Mouse (Mus musculus) ES-Bruce4 (cell line): ENCODE measurements around the gene Zbtb24. TPM values are rescaled to one million over a fixed set of nuclear protein-coding genes. Genes with fewer than 3 reads are reported as not detected.
A peak's percentile ranks its signal among the peaks of the same experiment; 100 is the strongest.

Experiments
- H3K27ac ChIP-seq: 2 replicates; pipeline ENCODE4 v1.5.1; 2012; ENCODE audit warnings: low read length, inconsistent platforms; ENCODE audit not compliant: insufficient read depth
- H3K27me3 ChIP-seq: 2 replicates; pipeline ENCODE4 v1.6.1; 2012; ENCODE audit warnings: mild to moderate bottlenecking, low read length, inconsistent platforms; ENCODE audit not compliant: control insufficient read depth, poor library complexity, insufficient read depth, severe bottlenecking
- H3K36me3 ChIP-seq: 2 replicates; pipeline ENCODE4 v1.6.1; 2012; ENCODE audit warnings: inconsistent platforms, mild to moderate bottlenecking, low read length, moderate library complexity; ENCODE audit not compliant: control insufficient read depth, poor library complexity, insufficient read depth, severe bottlenecking
- H3K4me1 ChIP-seq: one replicate; pipeline ENCODE4 v1.8.1; 2011; ENCODE audit warnings: low read length; ENCODE audit not compliant: control insufficient read depth, insufficient read depth
- H3K4me3 ChIP-seq: 2 replicates; pipeline ENCODE4 v1.5.1; 2011; ENCODE audit warnings: low read depth, mild to moderate bottlenecking, low read length
- H3K9ac ChIP-seq: 2 replicates; pipeline ENCODE4 v1.6.1; 2012; ENCODE audit warnings: low read depth, mild to moderate bottlenecking, inconsistent platforms; ENCODE audit not compliant: poor library complexity, severe bottlenecking
- H3K9me3 ChIP-seq: replicated peaks from 2 replicates; pipeline ENCODE4 v1.6.1; 2012; ENCODE audit warnings: mild to moderate bottlenecking, low read length, inconsistent platforms; ENCODE audit not compliant: control insufficient read depth, poor library complexity, insufficient read depth, severe bottlenecking
- CTCF ChIP-seq: IDR thresholded peaks from one replicate; pipeline ENCODE4 v1.8.1; 2011; ENCODE audit warnings: low read depth, low read length
- EP300 ChIP-seq: IDR thresholded peaks from 2 replicates; pipeline ENCODE4 v1.6.1; 2011; ENCODE audit warnings: low read depth, low read length; ENCODE audit not compliant: insufficient read depth
- POLR2A ChIP-seq: IDR thresholded peaks from one replicate; pipeline ENCODE4 v1.8.1; 2011; ENCODE audit warnings: low read length; ENCODE audit not compliant: insufficient read depth
- polyA plus RNA-seq: library from polyadenylated mRNA; stranded (reverse); fragments of >200 nt; gene quantifications from 2 replicates; pipeline ENCODE4 v1.2.4, GENCODE M21; 2011; ENCODE audit warnings: low read depth; ENCODE audit not compliant: missing spikeins, insufficient read depth, insufficient read length

Gene Zbtb24
- polyA plus RNA-seq, 1 experiment = 13.7 TPM

- H3K4me1 ChIP-seq = peaks cover 9% of the 10 kb centered on the region
- H3K4me3 ChIP-seq = no peak overlapping the region
- no peak overlapping the region for H3K27ac ChIP-seq
- no peaks in the 10 kb centered on the region for H3K9me3 ChIP-seq
- H3K27me3 ChIP-seq = no peaks in the 10 kb centered on the region
- TF ChIP-seq EP300 (no peak), POLR2A (no peak), CTCF (no peak)
- H3K36me3 ChIP-seq = no peaks in the 10 kb centered on the region
- no peak overlapping the region for H3K9ac ChIP-seq
Observed at GRCm38 (mm10) chr10:41472962-41473481, 22.8 kb downstream of the Zbtb24 start.

DNA sequence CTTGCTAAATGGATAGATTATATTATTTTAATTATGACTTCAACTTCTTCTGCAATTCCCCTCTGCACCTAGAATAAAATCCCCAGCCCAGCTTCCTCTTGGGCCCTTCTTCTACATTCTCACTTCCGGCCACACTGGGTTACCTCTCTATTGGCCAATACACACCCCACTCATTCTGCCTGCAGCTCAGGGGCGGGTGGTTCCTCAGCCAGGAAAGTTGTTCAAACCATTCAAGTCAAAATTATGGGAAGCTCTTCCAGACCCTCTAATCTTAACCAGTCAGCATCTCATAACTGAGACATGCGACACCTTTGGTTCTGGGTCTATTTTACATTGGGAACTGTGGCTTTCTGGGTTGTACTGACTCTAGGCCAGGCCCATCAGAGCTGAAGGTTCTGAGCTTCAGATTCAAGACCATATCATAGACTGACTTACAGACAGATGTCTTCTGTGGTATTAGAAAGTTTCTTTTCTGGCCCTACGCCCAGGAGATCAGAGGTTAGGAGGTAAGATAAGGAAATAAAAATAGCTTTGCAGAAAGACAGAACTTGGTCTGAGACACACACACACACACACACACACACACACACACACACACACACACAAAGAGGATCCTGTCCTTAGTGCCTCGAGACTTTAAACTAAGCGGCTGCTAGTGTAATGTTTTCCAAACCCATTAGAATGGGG lies 23.7 kb downstream of the Zbtb24 start:
- H3K27me3 ChIP-seq = no peaks in the 10 kb centered on the region
- TF ChIP-seq CTCF (no peak), EP300 (no peak), POLR2A (no peak)
- no peak overlapping the region for H3K27ac ChIP-seq

GRCm38 (mm10) chr10:41474981-41475391 lies 24.8 kb downstream of the Zbtb24 start:
- H3K9me3 ChIP-seq = no peaks in the 10 kb centered on the region
- no peaks in the 10 kb centered on the region for H3K27me3 ChIP-seq
- TF ChIP-seq POLR2A (no peak), CTCF (no peak), EP300 (no peak)
- H3K4me3 ChIP-seq = no peak overlapping the region
- no peaks in the 10 kb centered on the region for H3K36me3 ChIP-seq
- H3K27ac ChIP-seq = no peak overlapping the region
- H3K9ac ChIP-seq = no peak overlapping the region
- peaks cover 7% of the 10 kb centered on the region for H3K4me1 ChIP-seq

More for the DNA sequence above, 23.7 kb downstream of the Zbtb24 start:
- Histone ChIP-seq H3K4me3 (no peak overlapping the region), H3K36me3 (no peaks in the 10 kb centered on the region), H3K9ac (no peak overlapping the region), H3K4me1 (peaks cover 9% of the 10 kb centered on the region), H3K9me3 (no peaks in the 10 kb centered on the region)

- no peaks in the 10 kb centered on the region for H3K36me3 ChIP-seq
- TF ChIP-seq EP300 = no peak
- TF ChIP-seq POLR2A = peak; percentile 55
- 0 out of 2 replicates have a peak within 1 kb of the TSS, but pooled peaks have one; percentile 12 for H3K27ac ChIP-seq
- H3K4me1 ChIP-seq = peaks cover 5% of the 10 kb centered on the region
- peak within 1 kb of the TSS; percentile 82 for H3K4me3 ChIP-seq
- H3K9ac ChIP-seq = peak within 1 kb of the TSS; percentile 69
- H3K9me3 ChIP-seq = no peaks in the 10 kb centered on the region
- H3K27me3 ChIP-seq = no peaks in the 10 kb centered on the region
Observed at GRCm38 (mm10) chr10:41476171-41477017, 26.2 kb downstream of the Zbtb24 start, which contains the start of gene Mical1. Gene Mical1 (plus strand): TSS chr10:41476314.

DNA sequence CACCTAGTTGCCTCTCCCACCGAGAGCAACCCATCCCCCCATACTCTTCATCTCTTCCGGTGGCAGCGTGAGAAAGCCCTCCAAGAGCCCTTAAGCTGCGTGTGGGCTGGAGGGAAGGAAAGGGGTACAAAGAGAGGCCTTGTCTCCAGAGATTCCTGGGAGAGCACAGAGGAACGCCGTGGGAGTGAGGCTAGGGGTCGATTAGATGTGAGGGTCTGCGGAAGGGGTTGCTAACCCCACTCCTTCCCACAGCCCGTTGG lies 26.8 kb downstream of the Zbtb24 start:
- Histone ChIP-seq H3K27ac (0 out of 2 replicates have a peak overlapping the region, but pooled peaks have one; percentile 12), H3K9me3 (no peaks in the 10 kb centered on the region)
- TF ChIP-seq POLR2A = no peak

More for the DNA sequence above, 26.8 kb downstream of the Zbtb24 start:
- Histone ChIP-seq H3K36me3 (no peaks in the 10 kb centered on the region), H3K9ac (peak overlapping the region; percentile 69), H3K4me3 (peak overlapping the region; percentile 82), H3K27me3 (no peaks in the 10 kb centered on the region), H3K4me1 (peaks cover 5% of the 10 kb centered on the region)
